Mouse (Mus musculus) forebrain, embryonic 11.5 days (tissue): ENCODE measurements around the gene Cuedc1. TPM values are rescaled to one million over a fixed set of nuclear protein-coding genes. Genes with fewer than 3 reads are reported as not detected.

Experiments
- ATAC-seq: fragments of 200-750 bp; cut with Nextera tagmentation; replicated peaks from 2 replicates; pipeline ENCODE4 v1.8.0; 2017; ENCODE audit warnings: moderate TSS enrichment; ENCODE audit not compliant: low FRiP score
- DNase-seq: peaks from one replicate; pipeline ENCODE4 v3.0.0-alpha.2; 2017; ENCODE audit warnings: low spot score
- H3K27ac ChIP-seq: fragments of 300-500 bp; sonication (generic); 2 replicates; pipeline ENCODE4 v1.5.1; 2014; ENCODE audit warnings: low read depth, low read length
- H3K27me3 ChIP-seq: fragments of 300-500 bp; sonication (generic); 2 replicates; pipeline ENCODE4 v1.6.1; 2014; ENCODE audit warnings: mild to moderate bottlenecking, low read length, mixed read lengths; ENCODE audit not compliant: control insufficient read depth, insufficient read depth
- H3K36me3 ChIP-seq: fragments of 300-500 bp; sonication (generic); 2 replicates; pipeline ENCODE4 v1.6.1; 2014; ENCODE audit warnings: mild to moderate bottlenecking, low read length, moderate library complexity, mixed read lengths; ENCODE audit not compliant: control insufficient read depth, insufficient read depth
- H3K4me1 ChIP-seq: fragments of 300-500 bp; sonication (generic); replicated peaks from 2 replicates; pipeline ENCODE4 v1.6.1; 2014; ENCODE audit warnings: low read length, mixed read lengths; ENCODE audit not compliant: control insufficient read depth, insufficient read depth
- H3K4me2 ChIP-seq: fragments of 300-500 bp; sonication (generic); 2 replicates; pipeline ENCODE4 v1.6.1; 2014; ENCODE audit warnings: low read depth, mild to moderate bottlenecking, low read length, moderate library complexity, mixed read lengths; ENCODE audit not compliant: severe bottlenecking
- H3K4me3 ChIP-seq: fragments of 300-500 bp; sonication (generic); 2 replicates; pipeline ENCODE4 v1.5.1; 2014; ENCODE audit warnings: low read depth, low read length
- H3K9ac ChIP-seq: fragments of 300-500 bp; sonication (generic); 2 replicates; pipeline ENCODE4 v1.6.1; 2014; ENCODE audit warnings: low read length
- H3K9me3 ChIP-seq: fragments of 300-500 bp; sonication (generic); 2 replicates; pipeline ENCODE4 v1.6.1; 2016; ENCODE audit warnings: low read length, mixed read lengths; ENCODE audit not compliant: control insufficient read depth
- WGBS: fragments of 180-500 bp; shearing (Covaris S2); extraction: QIAGEN DNeasy Blood & Tissue Kit; methylation state at CpG from one replicate; pipeline ENCODE4 v1.1.7; 2014; 5-methylcytosine and 5-hydroxymethylcytosine counted together
- polyA plus RNA-seq: library from polyadenylated mRNA; unstranded; fragments of >200 nt; fragmentation: Nextera tagmentation; extraction: Ambion mirVana; gene quantifications from 2 replicates; pipeline ENCODE4 v1.2.1, GENCODE M21; 2014

Cuedc1 gene
- polyA plus RNA-seq, 1 experiment from 2014 or later, result 26.2 TPM

DNA sequence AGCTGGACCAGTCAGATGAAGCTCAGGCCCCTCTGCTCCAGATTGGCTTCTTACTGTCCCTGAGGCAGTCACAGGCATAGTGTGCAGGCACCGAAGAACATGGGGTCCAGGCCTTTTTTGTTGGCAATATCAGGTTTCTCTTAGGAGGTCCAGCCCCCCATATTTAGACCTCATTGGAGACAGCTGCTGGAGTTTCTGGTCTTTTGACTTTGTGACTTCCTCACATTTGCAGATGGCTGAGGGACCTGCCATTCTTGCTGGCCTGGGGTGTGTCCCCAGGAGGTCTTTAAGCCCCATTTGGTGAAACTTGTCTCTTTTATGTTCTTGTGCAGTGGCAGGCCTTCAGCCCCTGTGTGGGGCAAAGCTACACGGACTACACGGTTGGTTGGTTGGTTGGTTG is 31.4 kb downstream of the Cuedc1 start:
- no peak overlapping the region for H3K27ac ChIP-seq
- H3K9me3 ChIP-seq, result no peaks in the 10 kb centered on the region
- H3K27me3 ChIP-seq, result no peaks in the 10 kb centered on the region
- H3K4me3 ChIP-seq, result no peak overlapping the region
- no peaks in the 10 kb centered on the region for H3K36me3 ChIP-seq
- no peak overlapping the region for H3K9ac ChIP-seq
- H3K4me2 ChIP-seq, result no peak overlapping the region
- DNase-seq (no peak), ATAC-seq (no peak)
- 64% methylated on average over 3 of the region's 3 CpGs for WGBS
- peaks cover 12% of the 10 kb centered on the region for H3K4me1 ChIP-seq

DNA sequence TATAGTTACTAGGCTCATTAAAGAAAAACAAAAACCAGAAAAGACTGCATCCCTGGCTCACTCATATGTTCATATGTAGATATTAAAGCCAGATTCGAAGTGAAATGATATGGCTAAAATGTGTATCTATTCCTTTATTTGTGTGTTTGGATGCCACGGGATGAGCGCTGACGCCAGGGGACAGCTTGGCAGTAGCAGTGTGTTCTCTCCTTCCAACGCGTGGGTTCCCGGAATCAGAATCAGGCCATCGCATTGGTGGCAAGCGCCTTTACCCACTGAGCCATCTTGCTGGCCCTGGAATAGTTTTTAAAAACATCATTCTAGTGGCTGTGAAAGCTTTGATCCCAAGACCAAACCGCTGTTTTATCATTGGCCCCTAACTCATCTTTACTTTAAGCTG is 32.1 kb downstream of the Cuedc1 start:
- WGBS, result 93% methylated on average over 10 of the region's 10 CpGs
- Histone ChIP-seq H3K9ac (no peak overlapping the region), H3K4me1 (peaks cover 10% of the 10 kb centered on the region), H3K4me2 (no peak overlapping the region), H3K27me3 (no peaks in the 10 kb centered on the region), H3K9me3 (no peaks in the 10 kb centered on the region), H3K4me3 (no peak overlapping the region), H3K36me3 (no peaks in the 10 kb centered on the region), H3K27ac (no peak overlapping the region)
- DNase-seq (no peak), ATAC-seq (no peak)

DNA sequence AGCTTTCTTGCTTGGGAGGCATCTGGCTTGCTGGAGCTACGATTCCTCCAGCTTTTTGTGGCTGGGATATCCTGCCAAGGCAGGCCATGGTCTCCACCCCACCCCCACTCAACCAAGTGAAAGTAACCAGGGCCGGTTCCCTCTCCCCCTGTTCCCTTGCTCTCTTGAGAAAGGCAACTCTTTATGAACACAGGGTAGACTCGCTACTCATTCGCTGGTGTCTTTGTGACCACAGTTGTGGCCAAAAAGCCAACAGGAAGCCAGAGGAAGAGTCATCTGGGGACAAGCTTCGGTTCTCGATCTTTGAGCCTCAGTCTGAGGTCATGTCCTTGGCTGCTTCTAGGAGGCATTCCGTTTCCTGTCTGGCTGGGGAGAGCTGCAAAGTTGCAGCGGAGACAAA is 34.0 kb downstream of the Cuedc1 start:
- no peak overlapping the region for H3K4me2 ChIP-seq
- H3K4me3 ChIP-seq, result no peak overlapping the region
- H3K27me3 ChIP-seq, result no peaks in the 10 kb centered on the region
- H3K36me3 ChIP-seq, result no peaks in the 10 kb centered on the region
- H3K27ac ChIP-seq, result no peak overlapping the region
- H3K9me3 ChIP-seq, result no peaks in the 10 kb centered on the region
- ATAC-seq (no peak), DNase-seq (no peak)
- H3K9ac ChIP-seq, result no peak overlapping the region
- WGBS, result 78% methylated on average over 8 of the region's 8 CpGs
- H3K4me1 ChIP-seq, result peaks cover 4% of the 10 kb centered on the region; the same call in 1 of the 2 replicates

DNA sequence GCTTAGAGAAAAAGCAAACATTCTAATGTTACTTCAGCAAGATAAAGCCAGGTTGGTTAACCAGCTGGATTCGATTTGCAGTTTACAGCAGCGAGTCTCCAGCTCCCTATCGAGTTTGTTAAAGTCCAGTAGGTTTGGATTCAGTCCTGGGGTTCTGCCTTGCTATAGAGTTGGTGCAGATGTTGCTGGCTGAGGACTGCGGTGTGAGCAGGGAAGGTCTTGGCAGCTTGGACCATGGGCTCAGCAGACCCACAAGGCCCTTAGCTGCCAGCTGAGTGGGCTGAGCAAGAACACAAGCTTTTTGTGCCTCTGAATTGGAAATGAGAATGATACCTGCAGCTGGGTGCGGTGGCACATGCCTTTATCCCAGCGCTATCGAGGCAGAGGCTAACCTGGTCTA is 37.4 kb downstream of the Cuedc1 start:
- no peak overlapping the region for H3K4me3 ChIP-seq
- no peak overlapping the region for H3K9ac ChIP-seq
- DNase-seq, result no peak
- no peaks in the 10 kb centered on the region for H3K36me3 ChIP-seq
- no peak overlapping the region for H3K27ac ChIP-seq
- H3K9me3 ChIP-seq, result no peaks in the 10 kb centered on the region
- H3K4me1 ChIP-seq, result peaks cover 19% of the 10 kb centered on the region
- no peaks in the 10 kb centered on the region for H3K27me3 ChIP-seq
- 68% methylated on average over 7 of the region's 7 CpGs for WGBS
- no peak for ATAC-seq
- no peak overlapping the region for H3K4me2 ChIP-seq

DNA sequence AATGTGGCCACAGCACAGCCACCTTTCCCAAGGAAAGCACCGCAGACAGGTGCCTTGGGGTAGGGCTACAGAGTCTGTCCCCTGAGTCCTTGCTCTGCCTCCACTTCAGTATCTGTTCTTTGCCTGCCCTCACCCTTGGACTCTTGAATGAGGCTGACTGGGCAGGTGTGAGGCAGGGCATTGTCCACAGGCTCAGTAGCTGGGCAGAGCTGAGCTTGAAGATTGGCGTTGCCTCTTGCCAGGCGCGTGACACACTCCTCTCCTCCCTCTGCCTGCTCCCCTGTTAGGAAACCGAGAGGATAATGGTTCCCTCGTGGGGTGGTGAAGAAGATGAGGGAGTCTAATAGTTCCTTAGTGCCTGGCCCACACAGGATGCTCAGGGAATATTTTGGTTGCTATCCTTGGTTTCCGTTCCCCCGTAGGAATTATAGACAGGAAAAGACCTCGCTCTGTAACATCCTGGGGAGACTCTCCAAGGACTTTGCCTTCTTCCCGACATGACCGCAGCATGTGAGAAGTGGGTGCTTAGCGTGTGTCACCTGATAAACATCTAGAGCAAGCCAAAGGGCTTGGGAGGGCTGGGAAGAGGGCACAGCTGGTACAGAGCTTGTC is 40.1 kb downstream of the Cuedc1 start:
- H3K9ac ChIP-seq, result no peak overlapping the region; the same call in 1 of the 2 replicates
- peak overlapping the region; percentile 43; the same call in 1 of the 2 replicates for H3K4me2 ChIP-seq

DNA sequence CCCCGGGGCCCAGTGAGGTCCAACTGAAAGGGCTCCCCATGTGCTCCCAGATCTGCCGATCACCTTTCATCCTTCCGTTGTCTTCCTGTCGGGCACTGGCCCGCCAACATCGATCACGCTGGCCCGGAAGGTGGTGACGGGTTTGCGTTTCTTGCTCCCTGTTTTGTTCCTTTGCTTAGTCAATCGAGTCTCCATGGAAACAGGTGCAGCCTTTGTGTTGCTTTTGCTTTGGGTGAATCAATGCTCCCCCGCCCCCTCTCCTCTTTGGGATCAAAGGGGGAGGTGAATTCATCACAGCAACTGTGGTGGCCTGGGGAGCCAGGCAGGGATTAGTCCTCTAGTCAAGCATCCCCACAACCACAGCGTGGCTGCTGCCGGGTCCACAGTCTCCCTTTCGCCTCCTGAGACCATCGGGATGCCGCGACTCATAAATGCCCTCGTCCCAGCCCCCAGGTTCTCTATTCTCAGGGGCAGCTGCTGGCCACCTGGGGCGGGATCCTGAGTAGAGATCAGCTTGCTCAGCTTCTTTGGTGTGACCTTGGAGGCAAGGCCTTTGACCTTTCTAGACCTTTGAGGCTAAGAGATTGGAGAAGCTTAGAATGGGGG is 41.5 kb downstream of the Cuedc1 start:
- DNase-seq, result peak; percentile 90
- Histone ChIP-seq H3K27me3 (no peaks in the 10 kb centered on the region), H3K9me3 (no peaks in the 10 kb centered on the region), H3K4me2 (peak overlapping the region; percentile 43), H3K4me1 (peaks cover 31% of the 10 kb centered on the region), H3K27ac (peak overlapping the region; percentile 95), H3K9ac (peak overlapping the region; percentile 60), H3K36me3 (no peaks in the 10 kb centered on the region), H3K4me3 (peak overlapping the region; percentile 3)
- WGBS, result 1% methylated on average over 20 of the region's 20 CpGs
- ATAC-seq, result peak; percentile 85

More for the DNA sequence above, 40.1 kb downstream of the Cuedc1 start:
- WGBS, result 68% methylated on average over 12 of the region's 12 CpGs
- Histone ChIP-seq H3K27me3 (no peaks in the 10 kb centered on the region), H3K36me3 (no peaks in the 10 kb centered on the region), H3K27ac (peak overlapping the region; percentile 95), H3K4me3 (no peak overlapping the region), H3K4me1 (peaks cover 31% of the 10 kb centered on the region), H3K9me3 (no peaks in the 10 kb centered on the region)
- ATAC-seq (no peak), DNase-seq (no peak)

DNA sequence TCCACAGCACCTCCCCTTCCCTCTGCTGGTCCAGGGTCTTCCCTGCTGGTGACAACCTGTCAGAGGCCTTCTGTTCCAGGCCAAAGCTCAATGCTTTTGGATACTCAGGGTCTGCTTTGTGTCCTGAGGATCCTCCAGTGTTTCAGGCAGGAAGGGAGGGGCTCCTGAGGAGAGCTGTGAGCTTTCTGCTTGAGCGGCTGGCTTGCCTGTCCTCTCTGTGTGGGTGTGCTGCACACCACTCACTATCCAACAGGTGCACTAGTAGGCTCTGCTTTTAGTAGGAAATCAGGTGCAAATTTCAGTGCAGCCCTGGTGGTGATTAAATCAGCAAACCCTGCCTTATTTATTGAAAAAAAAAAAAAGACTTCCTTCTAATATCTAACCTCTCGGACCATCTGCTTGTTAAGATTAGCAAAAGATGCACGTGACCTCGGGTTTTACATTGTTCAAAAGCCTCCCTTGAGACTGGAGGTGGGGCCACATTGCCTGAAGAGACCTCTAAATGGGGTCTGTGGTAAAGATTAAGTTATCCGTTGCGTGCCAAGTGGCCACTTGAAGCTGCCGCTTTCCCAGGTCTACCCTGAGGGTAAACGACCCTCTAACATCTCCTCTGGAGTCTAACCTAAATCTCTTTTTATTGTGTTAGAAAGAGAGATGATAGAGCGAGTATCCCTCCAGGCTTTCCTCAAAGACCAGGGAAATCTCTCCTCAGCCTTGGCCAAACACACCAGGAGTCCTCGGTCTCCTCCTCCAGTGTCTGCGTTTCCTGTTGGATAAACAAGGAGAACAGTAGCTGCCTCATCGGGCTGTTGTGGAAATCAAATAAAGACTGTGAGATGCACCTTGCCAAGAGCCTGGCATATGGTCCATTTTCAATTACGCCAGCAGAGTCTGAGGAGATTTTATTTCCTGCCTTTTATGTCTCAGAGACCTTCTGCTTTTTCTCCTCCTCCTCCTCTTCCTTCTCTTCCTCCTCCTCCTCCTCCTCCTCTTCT is 42.5 kb downstream of the Cuedc1 start:
- Histone ChIP-seq H3K27ac (peak overlapping the region; percentile 95), H3K36me3 (no peaks in the 10 kb centered on the region), H3K4me3 (no peak overlapping the region), H3K27me3 (no peaks in the 10 kb centered on the region), H3K9ac (peak overlapping the region; percentile 60; the same call in 1 of the 2 replicates), H3K4me2 (peak overlapping the region; percentile 43; the same call in 1 of the 2 replicates), H3K9me3 (no peaks in the 10 kb centered on the region), H3K4me1 (peaks cover 31% of the 10 kb centered on the region)
- 11% methylated on average over 13 of the region's 13 CpGs for WGBS
- peak; percentile 27; the same call in 1 of the 2 replicates for ATAC-seq
- DNase-seq, result peak; percentile 64

DNA sequence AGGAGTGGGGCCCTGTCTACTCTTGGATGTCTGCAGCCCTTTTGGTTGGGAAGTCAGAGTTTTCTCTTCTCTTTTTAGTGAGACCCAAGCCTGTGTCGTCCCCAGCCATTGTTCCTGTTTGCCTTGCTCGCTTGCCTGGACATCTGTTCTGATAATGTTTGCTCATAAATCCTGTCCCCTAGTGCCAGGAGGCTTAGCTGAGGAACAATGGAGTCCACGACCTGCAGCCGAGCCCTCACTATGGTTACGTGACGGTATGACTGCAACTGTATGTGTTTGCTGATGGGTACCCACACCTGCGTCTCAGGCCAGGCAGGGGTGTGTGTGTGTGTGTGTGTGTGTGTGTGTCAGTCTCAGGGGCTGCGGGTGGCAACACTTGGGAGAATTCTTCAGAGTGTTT is 44.5 kb downstream of the Cuedc1 start:
- 38% methylated on average over 8 of the region's 8 CpGs for WGBS
- no peak overlapping the region for H3K4me3 ChIP-seq

More for the DNA sequence above, 44.5 kb downstream of the Cuedc1 start:
- DNase-seq, result peak; percentile 60
- Histone ChIP-seq H3K36me3 (no peaks in the 10 kb centered on the region), H3K27me3 (no peaks in the 10 kb centered on the region), H3K27ac (0 out of 2 replicates have a peak overlapping the region, but pooled peaks have one; percentile 13), H3K4me2 (no peak overlapping the region), H3K9me3 (no peaks in the 10 kb centered on the region), H3K4me1 (peaks cover 36% of the 10 kb centered on the region), H3K9ac (no peak overlapping the region)
- ATAC-seq, result no peak
